Mouse (Mus musculus): ENCODE measurements around the gene AF366264.

AF366264 gene

DNA sequence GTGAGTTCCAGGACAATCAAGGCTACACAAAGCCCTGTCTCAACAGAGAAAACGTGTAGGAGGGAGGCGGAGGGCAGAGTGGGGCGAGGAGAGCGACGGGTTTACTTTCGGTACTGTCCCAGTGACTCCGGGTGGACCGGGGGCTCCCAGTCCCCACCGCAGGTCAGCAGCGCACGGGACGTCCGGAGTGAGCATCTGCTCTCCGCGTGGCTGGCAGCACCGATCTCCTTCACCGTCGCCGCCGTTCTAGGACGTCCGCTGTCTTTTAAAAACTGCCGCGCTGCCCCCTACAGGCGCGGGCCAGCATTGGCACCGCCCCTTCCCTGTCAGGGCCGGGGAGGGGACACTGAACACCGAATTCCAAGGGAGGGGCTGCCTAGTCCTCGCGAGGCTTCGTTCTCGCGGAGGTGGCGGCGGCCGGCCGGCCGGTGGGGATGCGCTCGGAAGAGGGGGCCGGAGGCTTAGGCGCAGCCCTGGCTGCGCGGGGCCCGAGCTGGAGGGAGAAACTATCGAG, 52.9 kb downstream of the AF366264 start, which contains the start of gene Upf3a:
Upf3a (plus strand) TSS at position 366 of the 514 bp plus-strand sequence.
- peaks cover 49% of the 10 kb centered on the region for H3K36me3 ChIP-seq (ENCODE audit: insufficient read depth, low read length)
- no peak for TF ChIP-seq NANOG (IDR thresholded peaks at IDR 0.05; ENCODE audit: borderline replicate concordance, low read length)
- peak; percentile 73 for TF ChIP-seq CTCF (conservative IDR thresholded peaks at IDR 0.05; ENCODE audit: low read length)
- TF ChIP-seq POU5F1 (IDR thresholded peaks at IDR 0.05; ENCODE audit: borderline replicate concordance, low read length): no peak

More for the DNA sequence above, 52.9 kb downstream of the AF366264 start, which contains the start of gene Upf3a:
- H3K4me3 ChIP-seq (replicated peaks; ENCODE audit: low read length): peak within 1 kb of the TSS; percentile 89
- H3K27me3 ChIP-seq (ENCODE audit: insufficient read depth, low read length): no peaks in the 10 kb centered on the region
- peaks cover 19% of the 10 kb centered on the region for H3K4me1 ChIP-seq (replicated peaks; ENCODE audit: low read depth, low read length)
- no peaks in the 10 kb centered on the region for H3K9me3 ChIP-seq (ENCODE audit: low read length)

Measured in E14TG2a.4 (cell line).